Mouse (Mus musculus) CH12F3 (cell line): ENCODE data around the gene Gm3248.
"Not testable (repeated sequence)": the region's sequence is repeated elsewhere in the genome, so short reads cannot be mapped to it uniquely, and the experiment has no call there.

Source experiments
- in situ Hi-C: fragments of 300-500 bp; cut with MboI; formaldehyde crosslinking; loops from 2 replicates; pipeline ENCODE4 v1.14.3; 2020; ENCODE audit warnings: low sequenced_read_pairs

Gene Gm3248

GRCm38 (mm10) chr14:5961635-5962034 is at the start of gene Gm3248:
Gm3248 (minus strand) TSS chr14:5961745.
- in situ Hi-C loops: not testable (repeated sequence)

GRCm38 (mm10) chr14:5987136-5987535 is 25.6 kb upstream of the Gm3248 start:
- in situ Hi-C loops: not testable (repeated sequence)

GRCm38 (mm10) chr14:5979037-5979436 is 17.5 kb upstream of the Gm3248 start, which contains the start of gene Gm3453:
Gm3453 (minus strand) TSS chr14:5979137.
- in situ Hi-C loops: not testable (repeated sequence)

GRCm38 (mm10) chr14:5962441-5962840 is 896 bp upstream of the Gm3248 start:
- in situ Hi-C loops: not testable (repeated sequence)

GRCm38 (mm10) chr14:5961102-5961501 is 443 bp downstream of the Gm3248 start:
- in situ Hi-C loops: not testable (repeated sequence)

- in situ Hi-C loops: not testable (repeated sequence)
Measured at GRCm38 (mm10) chr14:5960479-5960878, 1.1 kb downstream of the Gm3248 start.

- in situ Hi-C loops: not testable (repeated sequence)
Measured at GRCm38 (mm10) chr14:5923276-5923675, 38.3 kb downstream of the Gm3248 start.

- in situ Hi-C loops: not testable (repeated sequence)
Measured at GRCm38 (mm10) chr14:5918330-5918942, 43.1 kb downstream of the Gm3248 start.

- in situ Hi-C loops: not testable (repeated sequence)
Measured at GRCm38 (mm10) chr14:5913701-5914100, 47.8 kb downstream of the Gm3248 start.
